Mouse (Mus musculus) limb, embryonic 15.5 days (tissue): ENCODE data around the gene Zfp651. TPM values are rescaled to one million over a fixed set of nuclear protein-coding genes. Genes with fewer than 3 reads are reported as not detected.
A peak's percentile ranks its signal among the peaks of the same experiment; 100 is the strongest.

Source experiments
- ATAC-seq: fragments of 200-750 bp; cut with Nextera tagmentation; 2 replicates; pipeline ENCODE4 v1.8.0; 2017; ENCODE audit warnings: low read depth, moderate TSS enrichment; ENCODE audit not compliant: insufficient number of reproducible peaks, low FRiP score, low TSS enrichment
- H3K27ac ChIP-seq: fragments of 300-500 bp; sonication (generic); 2 replicates; pipeline ENCODE4 v1.5.1; 2015; ENCODE audit warnings: moderate library complexity, mild to moderate bottlenecking, inconsistent platforms
- H3K27me3 ChIP-seq: fragments of 300-500 bp; sonication (generic); 2 replicates; pipeline ENCODE4 v1.6.1; 2015; ENCODE audit warnings: inconsistent platforms
- H3K36me3 ChIP-seq: fragments of 300-500 bp; sonication (generic); 2 replicates; pipeline ENCODE4 v1.6.1; 2015; ENCODE audit warnings: inconsistent platforms
- H3K4me1 ChIP-seq: fragments of 300-500 bp; sonication (generic); 2 replicates; pipeline ENCODE4 v1.6.1; 2015; ENCODE audit warnings: inconsistent platforms
- H3K4me2 ChIP-seq: fragments of 300-500 bp; sonication (generic); 2 replicates; pipeline ENCODE4 v1.6.1; 2015; ENCODE audit warnings: mild to moderate bottlenecking, inconsistent platforms
- H3K4me3 ChIP-seq: fragments of 300-500 bp; sonication (generic); 2 replicates; pipeline ENCODE4 v1.5.1; 2015; ENCODE audit warnings: mild to moderate bottlenecking, inconsistent platforms
- H3K9ac ChIP-seq: fragments of 300-500 bp; sonication (generic); 2 replicates; pipeline ENCODE4 v1.6.1; 2015; ENCODE audit warnings: inconsistent platforms
- H3K9me3 ChIP-seq: fragments of 300-500 bp; sonication (generic); 2 replicates; pipeline ENCODE4 v1.6.1; 2016; ENCODE audit warnings: inconsistent platforms
- WGBS: fragments of 180-500 bp; shearing (Covaris S2); methylation state at CpG from one replicate; pipeline ENCODE4 v1.1.7; 2015; 5-methylcytosine and 5-hydroxymethylcytosine counted together
- polyA plus RNA-seq: library from polyadenylated mRNA; unstranded; fragments of >200 nt; fragmentation: Nextera tagmentation; extraction: Ambion mirVana; gene quantifications from 2 replicates; pipeline ENCODE4 v1.2.1, GENCODE M21; 2015

Zfp651 gene
- polyA plus RNA-seq, 1 experiment from 2014 or later = 29.6 TPM

DNA sequence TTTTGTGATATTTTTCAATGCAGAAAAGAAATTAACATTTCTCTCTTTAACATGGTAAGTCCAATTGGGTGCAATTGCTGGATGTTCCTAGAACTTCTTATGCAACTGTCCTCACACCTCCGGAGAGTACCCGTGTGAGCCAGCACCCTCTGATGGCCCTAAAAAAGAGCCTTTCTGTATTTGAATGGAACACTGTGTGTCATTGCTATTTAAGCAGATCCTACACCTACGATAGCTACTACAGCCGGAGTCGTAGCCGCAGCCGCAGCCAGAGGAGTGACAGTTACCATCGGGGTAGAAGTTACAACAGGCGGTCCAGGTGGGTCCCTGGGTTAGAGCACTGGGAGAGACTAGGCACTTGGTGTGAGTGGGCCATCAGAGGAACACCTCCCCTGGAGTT, 6.4 kb upstream of the Zfp651 start:
- H3K36me3 ChIP-seq = peaks cover 79% of the 10 kb centered on the region
- no peak overlapping the region for H3K4me2 ChIP-seq
- WGBS = 94% methylated on average over 9 of the region's 9 CpGs
- H3K27me3 ChIP-seq = no peaks in the 10 kb centered on the region
- no peak overlapping the region for H3K27ac ChIP-seq
- peaks cover 11% of the 10 kb centered on the region for H3K4me1 ChIP-seq
- H3K9me3 ChIP-seq = no peaks in the 10 kb centered on the region
- H3K9ac ChIP-seq = no peak overlapping the region
- H3K4me3 ChIP-seq = no peak overlapping the region
- no peak for ATAC-seq

DNA sequence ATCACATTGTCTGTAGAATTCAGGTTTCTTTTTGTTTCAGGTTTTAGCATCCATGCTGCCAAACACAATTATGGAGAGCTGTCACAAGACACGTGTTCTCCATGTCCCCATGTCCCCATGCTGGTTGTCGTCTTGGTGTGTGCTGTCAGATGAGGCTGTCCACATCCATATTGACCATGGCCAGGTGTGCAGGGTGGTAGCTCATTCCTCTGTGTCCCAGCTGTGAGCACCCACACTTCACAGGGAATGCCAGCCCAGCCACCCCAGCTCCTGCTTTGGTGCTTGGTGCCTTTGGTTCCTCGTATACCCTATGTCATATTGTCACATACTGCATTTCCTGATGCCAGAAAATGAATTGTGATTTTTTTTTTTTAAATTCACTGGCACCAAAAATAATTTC, 4.5 kb upstream of the Zfp651 start:
- Histone ChIP-seq H3K4me1 (peaks cover 29% of the 10 kb centered on the region), H3K9ac (no peak overlapping the region), H3K27ac (no peak overlapping the region), H3K27me3 (no peaks in the 10 kb centered on the region), H3K36me3 (peaks cover 61% of the 10 kb centered on the region), H3K9me3 (no peaks in the 10 kb centered on the region), H3K4me3 (no peak overlapping the region), H3K4me2 (no peak overlapping the region)
- WGBS = 89% methylated on average over 3 of the region's 3 CpGs
- ATAC-seq = no peak

DNA sequence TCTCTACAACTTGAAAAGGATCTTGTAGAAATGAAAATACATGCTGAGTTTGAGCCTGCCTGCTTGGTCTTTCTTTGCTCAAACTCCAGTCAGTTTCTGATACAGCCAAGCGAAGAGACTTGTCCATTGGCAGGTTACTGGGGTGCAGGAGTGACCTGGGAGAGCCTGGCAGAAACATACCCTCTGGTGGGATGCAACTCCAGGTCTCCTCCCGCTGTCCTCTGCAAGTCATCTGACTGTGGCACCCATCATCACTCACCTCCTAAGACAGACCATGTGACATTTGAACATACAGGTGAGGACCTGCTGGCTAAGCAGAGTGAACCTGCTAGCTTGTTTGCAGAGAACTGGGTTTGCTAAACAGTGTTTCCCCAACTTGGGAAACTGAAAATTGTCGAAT, 2.3 kb upstream of the Zfp651 start:
- 85% methylated on average over 3 of the region's 3 CpGs for WGBS
- H3K4me1 ChIP-seq = peaks cover 44% of the 10 kb centered on the region
- no peak overlapping the region for H3K4me2 ChIP-seq
- H3K4me3 ChIP-seq = no peak overlapping the region
- no peak overlapping the region for H3K9ac ChIP-seq
- H3K27me3 ChIP-seq = no peaks in the 10 kb centered on the region
- H3K9me3 ChIP-seq = no peaks in the 10 kb centered on the region
- H3K27ac ChIP-seq = peak overlapping the region; percentile 43; the same call in 1 of the 2 replicates
- H3K36me3 ChIP-seq = peaks cover 41% of the 10 kb centered on the region
- no peak for ATAC-seq

DNA sequence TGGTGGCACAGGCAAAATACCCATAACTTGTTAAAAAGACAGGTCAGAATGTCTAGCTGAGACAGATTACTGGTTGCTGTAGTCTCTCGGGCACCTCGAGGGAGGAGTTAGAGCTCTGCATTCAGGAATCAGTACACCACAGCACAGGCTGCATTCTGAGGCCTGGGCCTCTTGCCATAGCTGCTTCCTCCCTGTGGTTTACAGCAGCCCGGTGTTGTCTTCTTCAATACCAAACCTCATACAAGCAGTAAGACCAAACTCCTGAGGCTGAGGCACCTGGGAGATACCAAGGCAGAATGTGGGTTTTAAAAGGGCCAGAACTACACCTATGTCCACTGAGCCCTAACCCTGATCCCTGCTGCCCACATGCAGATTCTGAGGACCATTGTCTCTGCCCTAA, 1.7 kb upstream of the Zfp651 start:
- no peaks in the 10 kb centered on the region for H3K9me3 ChIP-seq
- H3K9ac ChIP-seq = no peak overlapping the region
- WGBS = 28% methylated on average over 3 of the region's 3 CpGs
- no peak for ATAC-seq
- H3K27me3 ChIP-seq = no peaks in the 10 kb centered on the region
- H3K4me3 ChIP-seq = peak overlapping the region; percentile 12
- peak overlapping the region; percentile 85; the same call in 1 of the 2 replicates for H3K4me2 ChIP-seq
- H3K36me3 ChIP-seq = peaks cover 41% of the 10 kb centered on the region
- H3K27ac ChIP-seq = peak overlapping the region; percentile 95
- peaks cover 50% of the 10 kb centered on the region for H3K4me1 ChIP-seq

DNA sequence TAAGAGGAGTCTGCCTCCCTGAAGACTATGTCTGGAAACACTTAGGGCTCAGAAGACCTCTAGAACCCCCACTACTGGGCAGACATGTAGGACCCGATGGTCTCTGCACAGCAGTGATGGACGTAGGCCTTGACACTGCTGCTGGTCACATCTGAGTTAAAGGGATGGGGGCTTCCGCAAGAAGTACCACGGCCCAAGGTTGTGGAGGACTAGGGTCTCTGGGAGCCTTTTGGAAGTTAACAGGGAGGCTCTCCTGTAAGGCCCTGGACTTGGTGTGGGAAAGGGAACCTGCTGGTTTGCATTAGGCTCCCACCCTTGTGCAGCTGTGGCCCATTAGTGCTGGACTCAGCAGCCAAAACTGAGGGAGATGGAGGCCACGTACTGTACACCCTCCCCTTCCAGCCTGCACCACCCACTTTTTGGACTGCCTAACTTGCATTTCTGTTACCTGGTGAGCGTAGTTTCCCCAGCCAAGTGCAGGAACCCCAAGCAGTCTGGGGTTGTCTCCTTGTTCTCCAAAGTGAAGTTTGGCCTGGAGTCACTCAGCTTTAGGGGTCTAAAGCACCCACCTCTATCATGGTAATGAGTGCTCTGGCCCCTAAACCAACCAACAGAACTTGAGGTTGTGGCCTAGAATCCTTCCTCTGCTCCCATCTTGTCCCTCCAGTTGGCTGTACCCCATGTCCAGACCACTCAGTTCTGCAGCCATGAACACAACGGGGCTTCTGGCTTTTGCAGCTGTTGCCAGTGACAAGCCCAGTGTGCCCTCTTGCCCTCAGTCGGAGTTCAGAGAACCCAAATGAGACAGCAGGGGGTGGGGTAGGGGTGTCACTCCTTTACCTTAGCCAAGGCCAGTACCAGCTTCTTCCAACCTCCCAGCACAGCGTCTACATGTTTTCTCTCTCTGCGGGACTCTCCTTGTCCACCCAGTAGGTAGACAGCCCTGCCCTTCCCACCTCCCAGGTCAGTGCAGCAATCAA, 1.0 kb upstream of the Zfp651 start:
- Histone ChIP-seq H3K4me2 (peak overlapping the region; percentile 85), H3K36me3 (peaks cover 43% of the 10 kb centered on the region), H3K9ac (peak overlapping the region; percentile 87), H3K27ac (peak overlapping the region; percentile 95), H3K4me3 (peak overlapping the region; percentile 71), H3K27me3 (no peaks in the 10 kb centered on the region), H3K4me1 (peaks cover 56% of the 10 kb centered on the region), H3K9me3 (no peaks in the 10 kb centered on the region)
- 29% methylated on average over 10 of the region's 10 CpGs for WGBS
- ATAC-seq = peak; percentile 45; the same call in 1 of the 2 replicates

DNA sequence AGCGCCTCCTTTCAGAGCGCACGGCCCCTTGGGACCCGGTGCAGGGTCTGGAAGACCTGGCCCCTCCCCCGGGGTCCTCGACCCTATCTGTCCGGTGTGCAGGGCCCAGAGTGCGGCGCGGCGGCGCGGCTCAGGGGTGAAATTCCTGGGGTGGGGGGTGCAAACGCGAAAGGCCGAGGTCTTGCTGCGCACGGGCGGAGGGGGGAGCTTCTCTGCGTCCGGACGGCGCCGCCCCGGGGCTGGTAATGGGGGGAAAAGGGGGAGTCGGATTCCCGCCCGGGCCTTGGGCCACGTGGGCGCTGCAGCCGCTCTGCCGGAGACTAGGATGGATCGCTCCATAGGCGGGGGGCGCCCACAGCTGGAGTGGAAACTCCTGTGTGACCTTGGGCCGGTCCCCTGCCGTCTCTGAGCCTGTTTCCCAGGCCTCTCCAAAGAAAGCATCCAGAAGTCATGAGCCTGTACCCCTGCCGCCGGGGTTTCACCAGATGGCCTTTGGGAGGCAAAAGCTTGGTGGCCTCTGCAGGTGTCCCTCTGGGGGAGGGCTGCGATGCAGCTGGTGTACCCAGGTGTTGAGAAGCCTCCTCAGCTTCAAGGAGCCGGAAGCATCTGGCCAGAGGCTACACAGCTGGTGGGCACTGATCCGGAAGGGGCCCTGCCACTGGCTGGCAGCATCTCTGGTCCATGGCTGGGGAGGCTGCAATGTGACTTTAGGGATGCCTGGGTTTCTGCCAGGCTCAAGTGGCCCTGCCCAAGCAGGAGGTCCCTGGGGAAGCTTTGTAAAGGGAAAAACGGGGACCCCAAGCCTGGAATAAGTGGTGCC, 1.4 kb downstream of the Zfp651 start:
- Histone ChIP-seq H3K4me1 (peaks cover 72% of the 10 kb centered on the region), H3K36me3 (peaks cover 44% of the 10 kb centered on the region), H3K27ac (peak overlapping the region; percentile 95), H3K9ac (peak overlapping the region; percentile 87), H3K4me3 (peak overlapping the region; percentile 71), H3K9me3 (no peaks in the 10 kb centered on the region), H3K4me2 (peak overlapping the region; percentile 85), H3K27me3 (no peaks in the 10 kb centered on the region)
- ATAC-seq = peak; percentile 68
- under 1% methylated on average over 43 of the region's 43 CpGs for WGBS

DNA sequence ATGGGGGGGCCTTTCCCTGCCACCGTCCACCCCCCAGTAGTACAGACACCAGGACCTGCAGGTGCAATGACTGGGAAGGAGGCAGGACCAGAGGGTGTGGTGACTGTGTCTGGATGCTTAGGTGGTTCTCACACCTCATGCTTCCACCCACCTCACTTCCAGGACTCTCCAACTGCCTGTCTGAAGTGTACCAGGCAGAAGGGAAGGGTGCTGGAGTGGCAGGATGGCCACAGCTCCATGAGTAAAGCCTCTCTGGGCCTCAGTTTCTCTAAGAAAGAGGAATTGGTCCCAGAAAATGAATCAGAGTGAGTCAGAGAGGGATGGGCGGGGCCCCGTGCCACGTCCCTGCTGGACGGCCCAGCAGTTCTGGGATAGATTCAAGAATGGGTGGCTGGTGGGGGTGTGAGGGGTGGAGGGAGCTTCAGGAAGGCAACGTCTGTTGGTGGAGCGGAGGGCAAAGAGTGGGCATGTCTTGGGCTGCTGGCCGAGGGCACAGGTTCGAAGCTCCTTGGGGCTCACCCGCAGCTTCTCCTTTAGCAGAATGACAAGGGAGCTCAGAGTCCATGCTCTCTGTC, 2.0 kb downstream of the Zfp651 start:
- 55% methylated on average over 10 of the region's 10 CpGs for WGBS
- Histone ChIP-seq H3K9me3 (no peaks in the 10 kb centered on the region), H3K27ac (peak overlapping the region; percentile 95), H3K27me3 (no peaks in the 10 kb centered on the region), H3K4me3 (peak overlapping the region; percentile 71), H3K36me3 (peaks cover 49% of the 10 kb centered on the region), H3K4me2 (peak overlapping the region; percentile 85), H3K9ac (peak overlapping the region; percentile 87), H3K4me1 (peaks cover 77% of the 10 kb centered on the region)
- ATAC-seq = no peak

DNA sequence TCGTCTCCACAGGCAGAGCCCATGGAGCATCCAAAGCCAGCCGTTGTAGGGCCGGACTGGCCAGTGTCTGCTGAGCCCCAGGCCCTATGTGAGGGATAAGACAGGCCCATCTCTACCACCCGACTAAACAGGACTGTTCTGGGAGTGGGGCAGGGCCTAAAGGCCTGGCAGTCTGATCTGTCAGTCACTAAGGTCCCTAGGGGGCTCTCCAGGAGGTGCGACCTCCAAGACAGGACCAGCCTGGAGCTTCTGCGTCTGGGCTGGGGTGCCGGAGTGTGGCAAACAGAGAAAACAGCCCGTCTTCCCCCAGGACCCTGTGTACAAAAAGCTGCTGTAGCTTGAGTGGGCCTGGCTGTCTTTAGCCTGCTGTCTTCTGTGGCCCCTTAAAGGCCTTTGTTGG, 2.7 kb downstream of the Zfp651 start:
- H3K27ac ChIP-seq = peak overlapping the region; percentile 38; the same call in 1 of the 2 replicates
- H3K4me2 ChIP-seq = 0 out of 2 replicates have a peak overlapping the region, but pooled peaks have one; percentile 85
- 68% methylated on average over 8 of the region's 8 CpGs for WGBS
- H3K27me3 ChIP-seq = no peaks in the 10 kb centered on the region
- no peaks in the 10 kb centered on the region for H3K9me3 ChIP-seq
- no peak overlapping the region for H3K9ac ChIP-seq
- H3K36me3 ChIP-seq = peaks cover 53% of the 10 kb centered on the region
- H3K4me1 ChIP-seq = peaks cover 75% of the 10 kb centered on the region
- no peak for ATAC-seq
- H3K4me3 ChIP-seq = peak overlapping the region; percentile 71; the same call in 1 of the 2 replicates

DNA sequence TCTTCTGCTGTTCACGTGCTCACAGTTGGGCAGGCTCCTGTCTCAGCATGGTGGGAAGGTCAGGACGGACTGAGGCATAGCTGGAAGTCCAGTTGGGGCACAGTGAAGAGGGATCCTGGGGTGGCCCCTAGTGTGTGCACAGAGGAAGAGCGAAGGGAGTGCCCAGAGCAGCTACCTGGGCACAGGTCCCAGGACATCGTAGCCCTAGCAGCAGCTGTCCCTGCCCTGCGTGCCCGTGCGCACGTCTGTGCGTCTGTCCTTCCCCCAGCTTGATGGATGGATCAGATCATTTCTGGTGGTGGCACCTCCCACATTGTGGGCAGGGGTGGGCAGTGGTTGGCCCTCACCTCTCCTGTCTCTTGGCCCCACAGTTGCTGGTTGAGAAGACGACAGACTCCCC, 3.1 kb downstream of the Zfp651 start:
- no peaks in the 10 kb centered on the region for H3K9me3 ChIP-seq
- H3K27ac ChIP-seq = no peak overlapping the region; the same call in 1 of the 2 replicates
- H3K9ac ChIP-seq = no peak overlapping the region
- H3K4me2 ChIP-seq = no peak overlapping the region
- no peak for ATAC-seq
- H3K4me1 ChIP-seq = peaks cover 71% of the 10 kb centered on the region
- 84% methylated on average over 10 of the region's 10 CpGs for WGBS
- no peak overlapping the region for H3K4me3 ChIP-seq
- peaks cover 56% of the 10 kb centered on the region for H3K36me3 ChIP-seq
- no peaks in the 10 kb centered on the region for H3K27me3 ChIP-seq

DNA sequence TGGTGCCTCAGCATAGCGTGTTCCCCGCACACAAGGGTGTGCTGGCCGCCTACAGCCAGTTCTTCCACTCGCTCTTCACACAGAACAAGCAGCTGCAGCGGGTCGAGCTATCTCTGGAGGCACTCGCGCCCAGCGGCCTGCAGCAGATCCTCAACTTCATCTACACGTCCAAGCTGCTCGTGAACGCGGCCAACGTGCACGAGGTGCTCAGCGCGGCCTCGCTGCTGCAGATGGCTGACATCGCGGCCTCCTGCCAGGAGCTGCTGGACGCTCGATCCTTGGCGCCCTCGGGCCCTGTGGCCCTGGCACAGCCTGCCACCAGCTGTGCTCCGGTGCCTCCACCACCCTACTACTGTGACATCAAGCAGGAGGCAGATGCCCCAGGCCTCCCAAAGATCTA, 3.6 kb downstream of the Zfp651 start:
- WGBS = 89% methylated on average over 25 of the region's 25 CpGs
- Histone ChIP-seq H3K4me1 (peaks cover 69% of the 10 kb centered on the region), H3K27me3 (no peaks in the 10 kb centered on the region), H3K36me3 (peaks cover 61% of the 10 kb centered on the region), H3K9me3 (no peaks in the 10 kb centered on the region), H3K9ac (no peak overlapping the region), H3K27ac (no peak overlapping the region), H3K4me2 (no peak overlapping the region), H3K4me3 (no peak overlapping the region)
- no peak for ATAC-seq

DNA sequence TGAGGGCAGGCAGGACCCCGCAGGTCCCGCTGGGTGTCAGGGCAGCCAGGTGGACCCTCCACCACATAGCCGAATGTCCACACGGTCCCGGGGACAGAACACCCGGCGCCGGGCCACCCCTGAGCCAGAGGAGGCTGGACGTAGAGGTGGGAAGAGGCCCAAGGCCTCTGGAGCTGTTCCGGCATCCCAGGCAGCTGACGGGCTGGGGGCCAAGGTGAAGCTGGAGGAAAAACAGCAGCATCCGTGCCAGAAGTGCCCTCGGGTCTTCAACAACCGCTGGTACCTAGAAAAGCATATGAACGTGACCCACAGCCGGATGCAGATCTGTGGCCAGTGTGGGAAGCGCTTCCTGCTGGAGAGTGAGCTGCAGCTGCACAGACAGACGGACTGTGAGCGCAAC, 4.6 kb downstream of the Zfp651 start:
- Histone ChIP-seq H3K27ac (peak overlapping the region; percentile 13; the same call in 1 of the 2 replicates), H3K27me3 (no peaks in the 10 kb centered on the region), H3K4me3 (no peak overlapping the region), H3K9me3 (no peaks in the 10 kb centered on the region), H3K9ac (no peak overlapping the region), H3K4me1 (peaks cover 63% of the 10 kb centered on the region), H3K4me2 (no peak overlapping the region), H3K36me3 (peaks cover 70% of the 10 kb centered on the region)
- WGBS = 80% methylated on average over 19 of the region's 19 CpGs
- no peak for ATAC-seq
